Mouse (Mus musculus) activated CD4-positive, CD25-positive, alpha-beta regulatory T cell, adult 4 months (primary cell): Measurements from ENCODE around the gene 1600014C23Rik. TPM values are rescaled to one million over a fixed set of nuclear protein-coding genes. Genes with fewer than 3 reads are reported as not detected.
A peak's percentile ranks its signal among the peaks of the same experiment; 100 is the strongest.

Source experiments
- ATAC-seq: one replicate; pipeline ENCODE4 v1.8.0; 2017
- polyA plus RNA-seq, 2 experiments: library from polyadenylated mRNA; unstranded; fragments of 100-300 nt; shearing (Covaris generic); gene quantifications; one replicate each; pipeline ENCODE4 v1.2.1; 2017

1600014C23Rik gene
- polyA plus RNA-seq, 2 experiments from 2014 or later, result not detected

GRCm38 (mm10) chr17:45751359-45751758 is 17.7 kb upstream of the 1600014C23Rik start:
- no peak for ATAC-seq

- ATAC-seq, result no peak
Measured at GRCm38 (mm10) chr17:45749100-45749499, 15.5 kb upstream of the 1600014C23Rik start.

GRCm38 (mm10) chr17:45747858-45748785 is 14.5 kb upstream of the 1600014C23Rik start:
- ATAC-seq, result no peak

- no peak for ATAC-seq
Measured at GRCm38 (mm10) chr17:45747293-45747692, 13.6 kb upstream of the 1600014C23Rik start.

- peak; percentile 49 for ATAC-seq
Measured at GRCm38 (mm10) chr17:45746755-45747154, 13.1 kb upstream of the 1600014C23Rik start.

GRCm38 (mm10) chr17:45745629-45746028 is 12.0 kb upstream of the 1600014C23Rik start:
- no peak for ATAC-seq

GRCm38 (mm10) chr17:45742371-45743147 is 8.9 kb upstream of the 1600014C23Rik start:
- ATAC-seq, result no peak

- ATAC-seq, result no peak
Measured at GRCm38 (mm10) chr17:45737078-45737601, 3.5 kb upstream of the 1600014C23Rik start.

GRCm38 (mm10) chr17:45736311-45737077 is 2.9 kb upstream of the 1600014C23Rik start:
- peak; percentile 51 for ATAC-seq

GRCm38 (mm10) chr17:45735382-45736310 is 2.0 kb upstream of the 1600014C23Rik start:
- peak; percentile 32 for ATAC-seq

- no peak for ATAC-seq
Measured at GRCm38 (mm10) chr17:45734881-45735280, 1.2 kb upstream of the 1600014C23Rik start.

- no peak for ATAC-seq
Measured at GRCm38 (mm10) chr17:45734333-45734732, 689 bp upstream of the 1600014C23Rik start.

- no peak for ATAC-seq
Measured at GRCm38 (mm10) chr17:45733038-45733734, 458 bp downstream of the 1600014C23Rik start.

- ATAC-seq, result peak; percentile 65
Measured at GRCm38 (mm10) chr17:45731172-45731864, 2.3 kb downstream of the 1600014C23Rik start.

- no peak for ATAC-seq
Measured at GRCm38 (mm10) chr17:45730696-45731095, 2.9 kb downstream of the 1600014C23Rik start.

- no peak for ATAC-seq
Measured at GRCm38 (mm10) chr17:45729387-45729786, 4.3 kb downstream of the 1600014C23Rik start.

GRCm38 (mm10) chr17:45727983-45728723 is 5.5 kb downstream of the 1600014C23Rik start:
- no peak for ATAC-seq

GRCm38 (mm10) chr17:45727481-45727880 is 6.2 kb downstream of the 1600014C23Rik start:
- ATAC-seq, result no peak

- no peak for ATAC-seq
Measured at GRCm38 (mm10) chr17:45726249-45726648, 7.4 kb downstream of the 1600014C23Rik start.
